Mouse (Mus musculus) neural tube, embryonic 10.5 days (tissue): ENCODE results near the gene Hsd11b2.
A peak's percentile ranks its signal among the peaks of the same experiment; 100 is the strongest.

Source experiments
- DNase-seq: peaks from one replicate; pipeline ENCODE4 v3.0.0-alpha.2; 2017; ENCODE audit warnings: low spot score; ENCODE audit errors: extremely low spot score

Hsd11b2 gene

DNA sequence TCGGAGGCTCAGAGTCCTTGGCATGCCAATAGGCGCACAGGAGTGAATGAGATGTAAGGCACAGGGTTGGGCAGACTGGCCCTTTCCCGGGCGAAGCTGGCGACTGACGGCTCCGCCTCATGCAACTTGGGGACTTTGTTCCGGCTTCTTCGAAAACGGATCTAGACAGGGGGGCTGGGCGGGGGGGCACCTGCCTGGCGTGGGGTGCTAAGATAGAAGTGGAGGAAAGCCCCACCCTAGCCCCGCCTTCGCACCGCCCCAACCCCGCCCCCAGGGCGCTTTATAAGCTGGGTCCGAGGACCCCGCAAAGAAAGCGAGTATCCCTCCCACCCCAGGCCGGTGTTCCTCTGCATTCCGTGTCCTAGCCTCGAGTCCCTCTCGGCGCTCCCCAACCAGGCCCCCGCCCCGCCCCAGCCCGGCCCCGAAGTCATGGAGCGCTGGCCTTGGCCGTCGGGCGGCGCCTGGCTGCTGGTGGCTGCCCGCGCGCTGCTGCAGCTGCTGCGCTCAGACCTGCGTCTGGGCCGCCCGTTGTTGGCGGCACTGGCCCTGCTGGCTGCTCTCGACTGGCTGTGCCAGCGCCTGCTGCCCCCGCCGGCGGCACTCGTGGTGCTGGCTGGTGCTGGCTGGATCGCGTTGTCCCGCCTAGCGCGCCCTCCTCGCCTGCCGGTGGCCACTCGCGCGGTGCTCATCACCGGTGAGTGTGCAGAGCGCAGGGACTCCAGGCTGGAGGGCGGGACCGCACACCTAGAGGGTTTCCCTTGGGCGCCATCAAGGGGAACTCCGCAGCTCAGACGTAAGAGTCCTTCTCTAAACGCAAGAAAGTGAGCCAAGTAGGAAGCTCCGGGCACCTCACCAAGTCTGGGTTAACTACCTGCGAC, at the start of gene Hsd11b2:
Gene Hsd11b2, plus strand, starts transcription at position 320 of the 878 bp plus-strand sequence.
- DNase-seq: peak; percentile 75

- DNase-seq: peak; percentile 59
Observed at GRCm38 (mm10) chr8:105469041-105469695, 49.4 kb upstream of the Hsd11b2 start.

GRCm38 (mm10) chr8:105469816-105470215, 48.7 kb upstream of the Hsd11b2 start:
- no peak for DNase-seq

DNA sequence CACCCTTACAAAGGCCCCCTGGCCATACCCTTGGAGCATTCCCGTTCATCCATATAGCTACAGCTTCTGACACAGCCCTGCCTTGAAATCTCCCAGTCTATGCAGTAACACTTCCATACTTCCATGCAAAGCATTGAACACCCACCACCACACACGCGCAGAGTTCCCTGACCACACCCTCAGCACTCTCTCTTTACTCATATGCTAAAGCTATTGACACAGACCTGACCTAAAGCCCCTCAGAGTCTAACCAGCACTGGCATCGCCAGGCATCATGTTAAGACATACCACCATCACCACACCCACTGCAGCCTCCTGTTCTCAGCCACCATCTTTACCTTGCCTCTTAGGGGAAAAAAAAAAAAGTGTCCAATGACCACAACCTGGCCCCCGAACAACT, 48.3 kb upstream of the Hsd11b2 start:
- DNase-seq: no peak

DNA sequence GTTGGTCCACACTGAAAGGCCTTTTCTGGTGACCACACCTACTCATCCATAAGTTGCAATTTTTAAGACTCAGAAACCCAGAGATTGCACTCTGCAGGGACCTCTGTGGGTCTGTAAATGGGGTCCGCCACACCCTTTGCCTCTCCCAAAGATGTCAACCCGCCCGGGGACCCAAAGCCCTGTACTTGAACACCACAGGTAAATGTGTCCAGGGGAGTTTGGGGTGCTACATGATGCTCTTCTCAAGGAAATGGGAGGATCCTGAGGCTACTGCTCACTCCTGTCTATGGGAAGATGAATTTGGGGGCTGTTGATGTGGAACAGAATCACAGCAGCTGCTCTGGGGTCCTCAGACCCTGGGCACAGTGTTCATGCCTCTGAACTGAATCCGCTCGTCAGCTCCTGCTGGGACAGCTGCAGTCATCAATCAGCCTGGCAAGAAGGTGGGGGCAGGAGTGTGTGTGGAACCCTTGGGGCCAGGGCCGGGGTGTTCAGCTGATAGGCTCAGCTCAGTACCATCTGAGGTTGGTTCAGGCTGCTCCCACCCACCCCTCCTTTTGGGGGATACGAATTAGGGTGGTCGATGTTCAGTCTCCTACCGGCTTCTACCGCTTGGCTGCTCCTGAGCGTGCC, 47.8 kb upstream of the Hsd11b2 start:
- no peak for DNase-seq

GRCm38 (mm10) chr8:105471314-105472015, 47.1 kb upstream of the Hsd11b2 start, which contains the start of gene Tppp3:
Gene Tppp3, minus strand, starts transcription at chr8:105471526.
- DNase-seq: peak; percentile 92

DNA sequence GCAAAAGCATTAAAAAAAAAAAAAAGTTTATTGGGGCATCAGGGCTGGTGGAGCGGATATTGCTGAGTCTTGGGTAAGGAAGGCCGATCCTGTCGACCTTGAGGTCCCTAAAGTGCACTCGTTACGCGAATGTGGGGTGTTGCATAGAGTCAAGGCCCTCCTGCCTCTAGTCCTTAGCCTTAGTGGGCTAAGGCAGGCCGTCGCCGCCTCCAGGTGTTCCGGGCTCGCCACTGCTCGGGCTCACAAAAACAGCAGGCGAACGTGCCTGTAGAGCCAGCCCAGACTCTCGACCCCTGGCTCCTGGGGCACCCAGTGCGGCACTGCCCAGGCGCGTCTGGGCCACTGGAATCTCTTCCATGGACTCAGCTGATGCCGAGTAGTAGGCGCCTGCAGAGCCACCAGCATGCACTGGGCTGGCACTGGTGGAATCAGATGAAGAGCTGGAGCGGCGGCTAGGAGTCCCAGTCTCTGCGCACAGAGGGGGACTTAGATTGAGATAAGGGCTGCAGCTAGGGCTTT, 46.1 kb upstream of the Hsd11b2 start:
- peak; percentile 45 for DNase-seq

DNA sequence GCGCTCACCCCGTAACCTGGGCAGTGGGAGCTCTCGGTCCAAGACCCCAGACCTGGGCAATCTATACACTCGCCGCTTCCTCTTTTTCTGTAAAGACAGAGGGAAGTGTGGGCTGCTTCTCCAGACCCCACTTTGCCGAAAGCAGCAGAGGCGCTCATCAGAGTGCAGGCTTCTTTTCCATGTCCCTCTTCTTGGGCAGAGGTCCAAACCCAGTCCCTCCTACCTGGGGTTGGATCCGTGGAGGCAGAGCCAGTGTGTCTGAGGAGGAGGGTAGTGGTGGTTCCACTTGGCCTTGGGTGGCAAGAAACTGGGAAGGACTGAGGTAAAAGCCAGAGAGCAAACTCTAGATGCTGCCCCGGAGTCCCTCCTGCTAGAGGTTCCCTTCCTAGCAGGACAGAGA, 45.6 kb upstream of the Hsd11b2 start:
- no peak for DNase-seq

DNA sequence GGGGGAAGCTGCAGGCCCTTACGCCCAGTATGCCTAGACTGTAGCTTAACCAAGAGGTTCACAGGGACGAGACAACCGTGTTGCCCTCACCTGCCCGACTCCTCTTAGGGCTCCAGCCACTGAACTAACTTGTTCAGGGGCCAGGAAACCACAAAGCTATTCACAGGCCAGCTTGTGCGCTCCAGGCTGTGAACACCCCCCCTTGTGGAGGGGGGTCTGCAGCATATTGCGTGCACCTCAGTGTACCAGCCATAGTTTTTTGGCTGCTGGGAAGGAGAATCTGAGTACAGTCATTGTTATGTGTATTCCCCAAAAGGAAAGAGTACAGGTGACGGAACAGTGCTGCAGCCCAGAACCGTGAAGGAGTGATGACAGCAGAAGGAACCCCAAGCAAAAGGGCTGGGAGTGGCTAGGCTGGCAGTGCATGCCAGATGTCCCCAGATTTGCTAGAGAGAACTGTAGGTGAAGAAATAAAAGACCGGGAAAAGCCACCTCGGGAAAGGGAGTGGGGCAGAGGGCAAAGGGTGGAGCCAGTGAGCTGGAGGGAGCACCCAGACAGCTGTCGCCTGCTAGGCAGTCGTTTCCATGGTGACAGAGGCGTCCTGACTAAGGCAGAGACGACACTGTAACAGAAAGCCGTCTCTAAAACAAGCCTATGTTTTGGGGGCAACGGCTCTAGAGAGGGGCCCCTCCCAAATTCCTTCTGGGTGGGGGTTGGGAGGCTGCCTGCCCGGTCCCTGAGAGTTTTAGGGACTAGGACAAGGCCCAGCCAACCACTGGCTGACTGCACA, 44.5 kb upstream of the Hsd11b2 start:
- peak; percentile 58 for DNase-seq

DNA sequence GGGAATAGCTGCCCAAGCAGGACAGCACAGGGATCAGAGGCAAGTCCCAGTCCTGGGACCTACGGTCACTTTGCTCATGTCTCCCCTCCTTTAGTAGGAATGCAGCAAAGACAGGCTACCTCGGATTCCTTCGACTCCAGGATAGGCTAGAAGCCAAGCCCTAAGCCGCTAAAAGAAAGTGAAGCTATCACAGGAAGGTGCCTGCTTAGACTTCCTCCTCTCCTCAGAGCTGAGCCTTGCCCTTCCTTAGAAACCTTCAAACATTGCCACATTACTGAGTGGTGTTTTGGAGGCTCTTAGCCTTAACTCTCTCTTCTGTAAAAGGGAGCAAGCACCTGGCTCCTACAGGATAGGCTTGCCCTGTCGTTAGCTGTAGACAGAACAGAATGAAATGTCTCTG, 43.9 kb upstream of the Hsd11b2 start:
- no peak for DNase-seq

GRCm38 (mm10) chr8:105475254-105475653, 43.3 kb upstream of the Hsd11b2 start:
- DNase-seq: no peak

DNA sequence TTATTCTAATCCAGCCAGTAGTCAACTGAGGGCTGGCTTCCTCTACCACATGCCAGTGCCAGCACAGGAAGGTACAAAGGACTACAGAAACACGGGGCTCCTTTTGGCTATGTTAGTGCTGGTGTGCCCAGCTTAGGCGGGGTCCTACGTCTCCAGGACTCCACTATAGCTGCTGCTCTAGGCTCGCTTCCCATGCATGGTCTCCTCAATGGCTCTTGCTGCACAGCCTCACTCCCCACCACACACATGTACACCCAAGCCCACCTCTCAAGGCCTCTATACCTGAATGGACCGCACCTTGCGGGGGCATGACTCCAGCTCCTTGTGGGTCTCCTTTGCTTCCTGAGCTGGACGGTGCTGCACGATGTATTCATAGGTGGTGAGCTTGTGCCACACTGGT, 42.8 kb upstream of the Hsd11b2 start:
- no peak for DNase-seq

DNA sequence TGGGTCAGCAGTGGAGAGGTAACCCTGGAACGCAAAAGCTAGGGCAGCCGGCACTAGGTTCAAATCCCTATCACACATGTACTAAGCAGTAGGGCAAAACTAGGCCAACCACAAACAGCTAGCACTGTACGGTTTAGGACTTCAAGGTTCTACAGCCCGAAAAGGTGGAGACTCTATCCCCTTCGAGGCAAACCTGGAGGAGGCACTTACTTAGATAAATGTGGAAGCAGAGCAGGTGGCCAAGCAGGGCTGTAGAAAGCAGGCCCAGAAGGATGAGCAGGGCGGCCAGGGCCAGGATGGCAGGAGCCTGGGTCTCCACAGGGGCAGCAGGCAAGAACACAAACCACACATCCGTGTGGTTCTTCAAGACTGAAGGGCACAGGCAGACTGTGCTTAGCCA, 42.4 kb upstream of the Hsd11b2 start:
- DNase-seq: no peak

DNA sequence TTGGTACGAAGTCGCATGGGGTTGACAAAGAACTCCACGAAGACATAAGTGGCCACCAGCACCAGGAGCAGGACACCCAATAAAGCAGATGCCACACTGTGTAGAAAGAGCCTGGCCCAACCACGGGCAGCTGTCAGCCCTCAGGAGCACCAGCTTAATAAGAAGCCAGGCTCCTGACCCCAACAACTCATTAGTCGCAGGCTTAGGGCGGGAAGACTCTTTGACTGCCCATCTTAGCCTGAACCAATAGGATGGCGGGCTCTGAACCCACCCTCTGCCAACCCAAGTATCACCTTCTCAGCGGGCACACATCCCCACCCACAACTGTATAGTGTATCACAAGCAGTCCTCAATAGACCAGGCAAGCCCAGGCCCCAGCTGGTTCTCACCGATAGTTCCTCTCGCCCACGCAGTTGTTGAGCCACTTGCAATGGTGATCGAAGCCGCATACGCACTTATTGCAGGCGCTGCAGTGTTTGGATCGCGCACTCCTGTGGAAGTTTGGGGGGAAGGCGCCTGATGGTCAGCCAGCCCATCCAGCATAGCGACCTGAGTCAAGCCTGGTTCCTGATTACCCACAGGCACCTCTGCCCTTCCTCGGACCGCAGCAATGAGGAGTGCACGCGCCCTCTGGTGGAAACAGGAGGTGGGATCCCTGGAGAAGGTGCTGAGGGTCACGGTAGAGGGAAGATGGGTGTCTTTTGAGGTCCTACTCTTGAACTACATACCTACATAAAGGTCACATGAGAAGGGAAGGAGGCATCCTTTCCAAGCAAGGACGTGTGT, 41.7 kb upstream of the Hsd11b2 start:
- DNase-seq: peak; percentile 66

DNA sequence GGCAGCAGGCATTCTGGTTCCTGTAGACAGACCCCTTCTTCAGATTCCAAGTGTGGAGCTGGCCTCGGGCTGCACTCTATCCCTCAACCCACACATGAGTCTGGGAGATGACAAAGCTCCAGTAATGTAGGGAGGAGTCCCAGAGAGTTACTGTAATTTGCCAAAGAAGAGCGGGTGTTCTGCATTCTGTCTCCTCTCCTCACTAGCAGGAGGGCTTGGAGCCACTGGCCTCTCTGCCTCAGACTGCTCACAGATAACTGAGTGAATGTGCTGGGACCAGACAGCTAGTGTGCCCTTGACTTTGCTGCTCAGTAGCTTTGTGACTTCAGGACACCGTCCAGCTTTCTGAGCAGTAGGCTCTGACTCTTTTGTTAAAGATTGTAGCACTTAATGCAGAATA, 40.8 kb upstream of the Hsd11b2 start:
- no peak for DNase-seq

GRCm38 (mm10) chr8:105481013-105481412, 37.5 kb upstream of the Hsd11b2 start:
- no peak for DNase-seq

DNA sequence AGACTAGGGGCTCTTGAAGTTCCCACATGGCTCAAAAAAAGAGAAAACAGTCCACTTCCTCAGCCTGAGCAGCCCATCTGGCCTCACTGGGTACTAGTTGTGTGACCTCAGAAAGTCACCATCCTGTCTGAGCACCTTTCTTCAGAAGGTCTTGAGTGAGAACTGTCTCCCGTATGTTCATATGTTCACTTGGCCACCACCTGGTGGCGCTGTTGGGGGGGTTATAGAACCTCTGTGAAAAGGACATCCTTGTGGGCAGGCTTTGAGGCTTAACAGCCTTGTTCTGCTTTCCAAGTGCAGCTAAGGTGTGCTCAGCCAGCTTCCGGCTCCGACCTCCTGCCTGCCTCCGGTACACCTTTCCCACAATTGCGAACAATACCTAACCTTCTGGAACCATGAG, 37.1 kb upstream of the Hsd11b2 start:
- peak; percentile 40 for DNase-seq

GRCm38 (mm10) chr8:105482123-105482522, 36.4 kb upstream of the Hsd11b2 start:
- no peak for DNase-seq

DNA sequence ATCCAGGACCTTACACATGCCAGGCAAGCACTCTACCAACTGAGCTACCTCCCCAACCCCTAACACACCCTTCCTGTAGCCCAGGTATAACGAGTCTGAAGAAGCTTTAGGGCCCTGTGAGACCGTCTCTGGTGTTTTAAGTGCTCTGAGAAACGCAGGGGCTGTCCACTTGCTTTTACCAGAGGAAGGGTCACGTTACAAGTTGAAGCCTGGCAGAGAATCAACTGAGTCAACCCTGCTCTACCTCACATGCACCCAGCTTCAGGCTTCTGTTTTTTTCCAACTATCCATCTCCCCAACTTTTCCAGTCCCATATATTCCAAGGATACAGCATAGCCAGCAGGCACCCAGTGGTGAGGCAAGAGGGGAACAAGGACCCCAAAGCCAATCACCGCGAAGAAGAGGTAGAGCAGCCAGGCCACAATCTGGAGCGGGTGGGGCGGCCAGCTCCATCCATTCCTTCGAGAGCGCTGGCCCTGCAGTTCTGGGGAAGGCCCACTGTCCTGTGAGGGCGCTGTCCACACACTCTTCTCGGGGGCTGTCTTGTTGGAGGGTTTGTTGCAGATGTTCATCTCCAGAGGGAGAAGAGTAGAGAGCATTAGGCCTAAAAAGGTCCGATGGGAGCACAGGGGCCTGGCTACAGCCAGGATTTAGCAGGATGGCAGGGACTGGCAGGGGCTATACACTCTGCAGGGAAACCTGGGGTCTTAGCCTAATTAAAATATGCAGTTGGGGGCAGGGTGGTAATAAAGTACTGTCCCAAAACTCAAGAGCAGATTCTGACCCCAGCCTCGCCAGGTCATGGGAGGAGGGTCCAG, 35.1 kb upstream of the Hsd11b2 start:
- peak; percentile 61 for DNase-seq
